Mouse (Mus musculus) neural tube, embryonic 14.5 days (tissue): ENCODE data around the gene Meis2. TPM values are rescaled to one million over a fixed set of nuclear protein-coding genes. Genes with fewer than 3 reads are reported as not detected.

Experiments
- ATAC-seq: fragments of 200-750 bp; cut with Nextera tagmentation; 2 replicates; pipeline ENCODE4 v1.8.0; 2017; ENCODE audit warnings: low read depth, mild to moderate bottlenecking, moderate TSS enrichment, moderate library complexity
- H3K27ac ChIP-seq: fragments of 300-500 bp; sonication (generic); 2 replicates; pipeline ENCODE4 v1.5.1; 2014; ENCODE audit warnings: low read depth, mild to moderate bottlenecking, control low read depth, low read length, moderate library complexity, mixed read lengths
- H3K27me3 ChIP-seq: fragments of 300-500 bp; sonication (generic); 2 replicates; pipeline ENCODE4 v1.6.1; 2014; ENCODE audit warnings: low read length; ENCODE audit not compliant: control insufficient read depth, insufficient read depth
- H3K36me3 ChIP-seq: fragments of 300-500 bp; sonication (generic); 2 replicates; pipeline ENCODE4 v1.6.1; 2014; ENCODE audit warnings: low read length, mixed read lengths; ENCODE audit not compliant: control insufficient read depth, insufficient read depth
- H3K4me1 ChIP-seq: fragments of 300-500 bp; sonication (generic); 2 replicates; pipeline ENCODE4 v1.6.1; 2014; ENCODE audit warnings: low read length; ENCODE audit not compliant: control insufficient read depth, insufficient read depth
- H3K4me2 ChIP-seq: fragments of 300-500 bp; sonication (generic); 2 replicates; pipeline ENCODE4 v1.6.1; 2014; ENCODE audit warnings: mild to moderate bottlenecking, low read depth, low read length, control low read depth
- H3K4me3 ChIP-seq: fragments of 300-500 bp; sonication (generic); 2 replicates; pipeline ENCODE4 v1.5.1; 2014; ENCODE audit warnings: low read depth, low read length, control low read depth, mixed read lengths
- H3K9ac ChIP-seq: fragments of 300-500 bp; sonication (generic); replicated peaks from 2 replicates; pipeline ENCODE4 v1.6.1; 2014; ENCODE audit warnings: low read depth, mild to moderate bottlenecking, control low read depth, low read length, mixed read lengths
- H3K9me3 ChIP-seq: fragments of 300-500 bp; sonication (generic); 2 replicates; pipeline ENCODE4 v1.6.1; 2016; ENCODE audit warnings: low read length; ENCODE audit not compliant: control insufficient read depth
- WGBS: fragments of 180-500 bp; shearing (Covaris S2); extraction: QIAGEN DNeasy Blood & Tissue Kit; methylation state at CpG from one replicate; pipeline ENCODE4 v1.1.7; 2014; 5-methylcytosine and 5-hydroxymethylcytosine counted together
- polyA plus RNA-seq: library from polyadenylated mRNA; unstranded; fragments of >200 nt; fragmentation: Nextera tagmentation; extraction: Ambion mirVana; gene quantifications from 2 replicates; pipeline ENCODE4 v1.2.1, GENCODE M21; 2014

Gene Meis2
- polyA plus RNA-seq, 1 experiment from 2014 or later = 117 TPM

DNA sequence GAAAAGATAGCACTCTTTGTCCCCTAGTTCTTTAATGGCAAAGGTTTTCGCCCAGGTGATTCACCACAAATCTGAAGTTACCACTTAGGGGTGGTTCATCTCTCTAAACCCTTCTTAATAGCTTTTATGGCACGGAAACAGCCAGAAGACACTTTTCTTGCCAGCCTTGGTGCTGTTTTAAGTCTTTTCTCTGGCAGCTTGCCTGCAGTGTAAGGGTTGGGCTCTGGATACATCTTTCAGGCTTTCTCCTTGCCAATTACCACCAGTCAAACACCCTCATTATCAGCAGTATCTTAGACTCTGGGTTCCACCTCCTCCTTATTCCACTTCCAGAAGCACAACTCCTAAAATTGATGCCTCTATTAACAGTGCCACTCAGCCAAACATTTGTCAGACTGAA is 229.6 kb downstream of the Meis2 start:
- WGBS = 83% methylated on average over 2 of the region's 2 CpGs
- Histone ChIP-seq H3K27me3 (no peaks in the 10 kb centered on the region), H3K27ac (no peak overlapping the region), H3K9me3 (no peaks in the 10 kb centered on the region), H3K36me3 (no peaks in the 10 kb centered on the region), H3K9ac (no peak overlapping the region), H3K4me2 (no peak overlapping the region), H3K4me1 (no peaks in the 10 kb centered on the region), H3K4me3 (no peak overlapping the region)
- no peak for ATAC-seq

GRCm38 (mm10) chr2:115822361-115822760 is 243.3 kb downstream of the Meis2 start:
- Histone ChIP-seq H3K4me3 (no peak overlapping the region), H3K27ac (no peak overlapping the region), H3K27me3 (no peaks in the 10 kb centered on the region), H3K4me2 (no peak overlapping the region), H3K4me1 (no peaks in the 10 kb centered on the region), H3K9me3 (no peaks in the 10 kb centered on the region), H3K36me3 (no peaks in the 10 kb centered on the region), H3K9ac (no peak overlapping the region)
- no peak for ATAC-seq
- 92% methylated on average over 5 of the region's 5 CpGs for WGBS

DNA sequence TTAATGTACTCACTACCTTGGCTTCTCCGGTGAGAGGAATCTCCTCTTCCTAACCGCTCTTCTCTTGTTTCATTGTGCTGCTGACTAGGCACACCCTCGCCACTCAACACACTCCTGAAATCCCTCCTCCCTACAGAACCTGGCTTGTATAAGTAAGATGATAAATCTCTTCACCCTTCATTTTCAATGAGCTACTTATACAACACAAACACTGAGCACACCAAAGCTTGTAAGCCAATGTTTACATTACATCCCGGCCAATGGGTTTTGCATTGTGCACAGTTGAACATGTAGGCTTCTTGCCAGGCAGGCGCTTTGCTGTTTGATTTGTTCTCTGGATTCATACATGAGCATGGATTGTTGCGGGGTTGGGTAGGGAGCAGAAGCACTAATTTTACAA is 247.7 kb downstream of the Meis2 start:
- Histone ChIP-seq H3K36me3 (no peaks in the 10 kb centered on the region), H3K9me3 (no peaks in the 10 kb centered on the region), H3K4me1 (peaks cover 7% of the 10 kb centered on the region; the same call in 1 of the 2 replicates), H3K4me3 (no peak overlapping the region), H3K4me2 (no peak overlapping the region), H3K27me3 (no peaks in the 10 kb centered on the region), H3K27ac (no peak overlapping the region), H3K9ac (no peak overlapping the region)
- no peak for ATAC-seq
- WGBS = 90% methylated on average over 6 of the region's 6 CpGs

GRCm38 (mm10) chr2:115813721-115814120 is 251.9 kb downstream of the Meis2 start:
- H3K36me3 ChIP-seq = no peaks in the 10 kb centered on the region
- H3K27me3 ChIP-seq = no peaks in the 10 kb centered on the region
- H3K9ac ChIP-seq = no peak overlapping the region
- peak; percentile 63; the same call in 1 of the 2 replicates for ATAC-seq
- WGBS = 20% methylated on average over 6 of the region's 6 CpGs
- no peak overlapping the region for H3K4me3 ChIP-seq
- peaks cover 7% of the 10 kb centered on the region; the same call in 1 of the 2 replicates for H3K4me1 ChIP-seq
- H3K9me3 ChIP-seq = no peaks in the 10 kb centered on the region
- peak overlapping the region; percentile 41 for H3K4me2 ChIP-seq
- no peak overlapping the region for H3K27ac ChIP-seq

DNA sequence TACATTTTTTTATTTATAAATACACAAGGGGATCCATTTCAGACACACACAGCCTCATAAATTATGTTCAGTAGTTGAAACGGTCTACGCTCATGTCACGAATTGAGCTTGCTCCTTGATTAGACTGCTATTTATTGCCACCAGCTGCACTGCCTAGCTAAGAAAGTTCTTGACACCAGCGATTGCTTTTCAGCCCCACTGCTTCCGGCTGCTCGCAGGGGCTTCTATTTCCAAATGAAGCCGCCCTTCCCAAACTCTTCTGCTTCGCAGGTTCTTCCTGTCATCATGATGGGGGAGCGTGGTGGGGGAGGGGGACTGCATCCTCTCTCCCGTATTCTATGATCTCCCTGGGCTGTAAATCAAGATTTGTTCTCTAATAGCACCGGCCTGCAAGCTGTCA is 252.3 kb downstream of the Meis2 start:
- H3K27ac ChIP-seq = no peak overlapping the region
- H3K4me2 ChIP-seq = peak overlapping the region; percentile 41
- no peak overlapping the region for H3K4me3 ChIP-seq
- no peaks in the 10 kb centered on the region for H3K36me3 ChIP-seq
- no peaks in the 10 kb centered on the region for H3K27me3 ChIP-seq
- WGBS = 3% methylated on average over 11 of the region's 11 CpGs
- peak; percentile 68; the same call in 1 of the 2 replicates for ATAC-seq
- peaks cover 7% of the 10 kb centered on the region; the same call in 1 of the 2 replicates for H3K4me1 ChIP-seq
- no peak overlapping the region for H3K9ac ChIP-seq
- H3K9me3 ChIP-seq = no peaks in the 10 kb centered on the region
